Mouse (Mus musculus) layer of hippocampus, adult 8-10 months (tissue): ENCODE data around the gene Vmn1r224. TPM values are rescaled to one million over a fixed set of nuclear protein-coding genes. Genes with fewer than 3 reads are reported as not detected.

ENCODE experiments used
- DNase-seq, 2 experiments: peaks; one replicate each; pipeline ENCODE4 v3.0.0; 2022; ENCODE audit warnings: low spot score in 2 of 2
- total RNA-seq, 4 experiments: library from RNA; stranded (reverse); gene quantifications; 2 replicates each; pipeline ENCODE4 v1.2.4; 2022

The Vmn1r224 gene
- total RNA-seq, result not detected

DNA sequence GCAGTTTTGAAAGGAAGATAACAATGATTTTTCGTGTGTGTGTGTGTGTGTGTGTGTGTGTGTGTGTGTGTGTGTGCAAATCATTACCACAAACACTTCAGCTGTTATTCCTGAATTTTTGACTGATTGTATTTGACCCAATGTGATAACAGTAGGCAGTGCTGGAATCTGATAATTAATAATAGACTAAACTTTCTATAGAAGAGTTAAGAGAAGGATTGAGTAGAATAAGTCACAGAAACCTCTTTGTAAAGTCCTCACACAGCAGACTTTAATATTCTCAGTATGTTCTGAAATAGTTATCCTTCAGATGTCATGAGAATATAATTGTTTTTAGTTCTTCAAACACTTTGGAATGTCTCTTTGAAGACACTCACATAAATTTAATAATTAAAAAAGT, at the start of gene Vmn1r224:
TSS of gene Vmn1r224 (plus strand) at position 301 of the 400 bp plus-strand sequence.
- DNase-seq, result no peak

DNA sequence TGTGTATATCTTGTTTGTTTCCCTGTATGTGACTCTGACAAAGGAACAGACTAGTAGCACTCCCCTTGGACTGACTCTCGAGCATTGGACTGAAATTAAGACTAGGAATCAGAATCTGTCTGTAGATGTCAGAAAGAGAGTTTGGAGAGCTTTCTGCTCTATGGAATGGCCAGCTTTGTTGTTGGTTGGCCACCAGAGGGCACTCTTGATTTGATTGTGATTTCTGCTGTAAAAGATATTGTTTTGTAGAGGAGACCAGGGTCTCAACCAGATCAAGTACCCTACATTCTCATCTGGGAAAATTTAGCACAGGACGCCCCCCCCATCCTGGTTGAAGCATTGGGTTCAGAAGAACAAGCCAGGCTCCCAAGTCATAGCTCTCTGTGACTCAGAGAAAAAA, 14.8 kb upstream of the Vmn1r224 start:
- no peak for DNase-seq

DNA sequence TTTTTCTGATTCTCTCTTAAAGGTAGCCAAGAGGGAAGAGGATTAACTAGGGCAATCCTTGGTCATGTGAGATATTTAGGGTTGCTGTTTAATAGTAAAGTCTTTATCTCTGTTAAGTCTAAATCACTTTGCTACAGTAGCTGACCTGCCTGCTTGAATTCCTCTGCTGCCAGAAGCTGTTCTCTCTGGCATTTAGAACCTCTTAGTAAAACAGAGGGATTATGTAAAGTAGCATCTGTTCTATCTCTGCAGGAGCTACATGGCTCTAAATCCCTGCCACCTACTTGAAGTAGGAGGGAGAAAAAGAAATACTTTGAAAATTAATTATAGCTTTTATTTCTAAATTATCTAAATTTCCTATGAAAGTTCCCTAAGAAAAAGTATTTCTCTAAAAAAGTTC, 25.3 kb downstream of the Vmn1r224 start:
- DNase-seq, result no peak

DNA sequence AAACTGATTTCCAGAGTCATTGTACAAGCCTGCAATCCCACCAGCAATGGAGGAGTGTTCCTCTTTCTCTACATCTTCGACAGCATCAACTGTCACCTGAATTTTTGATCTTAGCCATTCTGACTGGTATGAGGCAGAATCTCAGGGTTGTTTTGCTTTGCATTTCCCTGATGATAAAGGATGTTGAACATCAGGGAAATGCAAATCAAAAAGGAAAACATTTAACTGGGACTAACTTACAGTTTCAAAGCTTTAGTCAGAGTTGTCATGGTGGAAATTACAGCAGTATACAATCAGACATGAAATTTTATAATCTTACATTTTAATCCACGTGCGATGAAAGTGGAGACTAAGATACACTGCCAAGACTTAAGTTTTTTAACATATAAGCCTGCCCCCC, 59.4 kb downstream of the Vmn1r224 start:
- DNase-seq, result no peak

Other genes with a start within 250 kb of the Vmn1r224 start
- not detected for gene Fpr-rs6, start 231.0 kb upstream of the Vmn1r224 start, total RNA-seq
- gene Vmn2r105, start 179.1 kb upstream of the Vmn1r224 start, total RNA-seq, result not detected
- not detected for gene Vmn2r106, start 128.6 kb upstream of the Vmn1r224 start, total RNA-seq
- not detected for gene Vmn2r107, start 68.9 kb upstream of the Vmn1r224 start, total RNA-seq
- under 1 TPM in 2 of 4 experiments, not detected in 2; 0.04 to 0.12 TPM for gene Vmn2r108, start 67.2 kb downstream of the Vmn1r224 start, total RNA-seq
- not detected for gene Vmn1r225, start 84.0 kb downstream of the Vmn1r224 start, total RNA-seq
- not detected for gene Vmn2r109, start 150.6 kb downstream of the Vmn1r224 start, total RNA-seq
- not detected for gene Vmn2r110, start 182.3 kb downstream of the Vmn1r224 start, total RNA-seq
- gene Fpr-rs3, start 210.7 kb downstream of the Vmn1r224 start, total RNA-seq, result not detected